Mouse (Mus musculus) brain, embryonic 18.5 days (tissue): ENCODE measurements around the gene Pnrc2.
A peak's percentile ranks its signal among the peaks of the same experiment; 100 is the strongest.

Experiments
- DNase-seq: peaks from one replicate; pipeline ENCODE4 v3.0.0-alpha.2; 2012; ENCODE audit warnings: low read depth, low spot score

The Pnrc2 gene

DNA sequence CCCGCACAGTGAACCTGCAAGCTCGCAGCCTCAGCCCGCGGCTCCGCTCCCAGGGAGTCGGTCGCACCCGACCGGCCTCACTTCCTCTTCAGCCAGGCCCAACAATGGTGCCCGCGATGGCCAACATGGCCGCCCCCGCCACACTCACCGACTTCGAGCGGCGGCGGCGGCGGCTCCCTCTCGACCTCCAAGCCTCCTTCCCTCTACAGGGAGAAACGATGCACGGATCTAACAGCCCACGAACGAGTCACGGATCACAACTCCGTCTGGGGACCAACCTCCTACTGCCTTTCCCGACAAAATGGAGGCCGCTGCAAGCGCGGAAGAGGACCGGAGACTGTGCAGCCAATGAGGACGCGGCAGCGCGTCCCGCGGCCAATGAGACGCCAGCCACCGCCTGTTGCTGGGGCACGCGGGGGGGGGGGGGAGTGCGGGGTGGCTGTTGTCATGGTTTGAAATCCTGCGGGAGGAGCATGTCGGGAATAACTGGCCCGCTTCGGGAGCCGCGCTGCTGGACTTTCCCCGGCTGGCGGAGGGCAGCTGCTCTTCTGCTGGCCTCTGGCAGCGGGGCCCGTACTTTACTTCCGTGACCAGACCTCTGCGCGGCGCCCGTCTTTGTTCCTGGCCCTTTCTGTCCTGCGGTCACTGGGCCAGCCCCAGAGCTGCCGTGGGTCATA, at the start of gene Pnrc2:
TSS of gene Pnrc2 (minus strand) at position 325 of the 677 bp plus-strand sequence.
- DNase-seq, result peak; percentile 89

DNA sequence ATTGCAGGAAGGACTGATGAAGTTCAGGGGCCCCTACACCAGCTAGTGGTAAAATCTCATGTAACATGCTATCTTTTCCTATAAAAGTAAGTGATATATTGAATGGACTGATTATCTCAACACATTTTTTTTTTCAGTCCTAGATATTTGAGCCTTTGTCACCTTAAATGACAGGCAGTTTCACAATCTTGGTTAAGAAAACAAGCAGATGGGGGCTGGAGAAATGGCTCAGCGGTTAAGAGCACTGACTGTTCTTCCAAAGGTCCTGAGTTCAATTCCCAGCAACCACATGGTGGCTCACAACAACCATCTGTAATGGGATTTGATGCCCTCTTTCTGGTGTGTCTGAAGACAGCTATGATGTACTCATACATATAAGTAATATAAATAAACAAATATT, 48.5 kb upstream of the Pnrc2 start:
- DNase-seq, result no peak

- DNase-seq, result no peak
Observed at GRCm38 (mm10) chr4:135921257-135922120, 47.8 kb upstream of the Pnrc2 start.

GRCm38 (mm10) chr4:135920304-135921241, 46.9 kb upstream of the Pnrc2 start, which contains the start of gene Fuca1:
TSS of gene Fuca1 (plus strand) at chr4:135920735.
- DNase-seq, result peak; percentile 92

- DNase-seq, result no peak
Observed at GRCm38 (mm10) chr4:135919280-135919639, 45.6 kb upstream of the Pnrc2 start.

GRCm38 (mm10) chr4:135918635-135919279, 45.1 kb upstream of the Pnrc2 start:
- DNase-seq, result no peak

GRCm38 (mm10) chr4:135913433-135913832, 39.8 kb upstream of the Pnrc2 start:
- DNase-seq, result no peak

GRCm38 (mm10) chr4:135912835-135913234, 39.2 kb upstream of the Pnrc2 start:
- DNase-seq, result no peak

GRCm38 (mm10) chr4:135912164-135912563, 38.5 kb upstream of the Pnrc2 start:
- no peak for DNase-seq

DNA sequence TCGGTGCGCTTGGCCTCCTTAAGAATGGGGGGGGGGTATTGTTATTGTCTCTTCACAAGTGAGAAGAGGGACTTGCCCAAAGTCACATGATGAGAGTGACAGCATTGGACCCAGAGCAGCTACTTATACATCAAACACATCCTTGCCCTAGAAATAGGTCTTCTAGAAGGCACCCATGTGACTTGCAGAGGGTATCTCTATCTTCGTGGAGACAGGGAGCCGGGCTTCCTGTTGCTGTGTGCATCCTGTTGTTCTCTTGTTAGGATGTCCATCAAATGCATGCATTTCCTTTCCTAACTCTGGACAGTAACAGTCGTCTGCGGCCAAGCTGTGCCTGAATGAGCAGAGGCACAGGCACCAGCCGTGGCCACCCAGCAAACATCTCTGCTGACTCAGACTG, 37.9 kb upstream of the Pnrc2 start:
- DNase-seq, result no peak

DNA sequence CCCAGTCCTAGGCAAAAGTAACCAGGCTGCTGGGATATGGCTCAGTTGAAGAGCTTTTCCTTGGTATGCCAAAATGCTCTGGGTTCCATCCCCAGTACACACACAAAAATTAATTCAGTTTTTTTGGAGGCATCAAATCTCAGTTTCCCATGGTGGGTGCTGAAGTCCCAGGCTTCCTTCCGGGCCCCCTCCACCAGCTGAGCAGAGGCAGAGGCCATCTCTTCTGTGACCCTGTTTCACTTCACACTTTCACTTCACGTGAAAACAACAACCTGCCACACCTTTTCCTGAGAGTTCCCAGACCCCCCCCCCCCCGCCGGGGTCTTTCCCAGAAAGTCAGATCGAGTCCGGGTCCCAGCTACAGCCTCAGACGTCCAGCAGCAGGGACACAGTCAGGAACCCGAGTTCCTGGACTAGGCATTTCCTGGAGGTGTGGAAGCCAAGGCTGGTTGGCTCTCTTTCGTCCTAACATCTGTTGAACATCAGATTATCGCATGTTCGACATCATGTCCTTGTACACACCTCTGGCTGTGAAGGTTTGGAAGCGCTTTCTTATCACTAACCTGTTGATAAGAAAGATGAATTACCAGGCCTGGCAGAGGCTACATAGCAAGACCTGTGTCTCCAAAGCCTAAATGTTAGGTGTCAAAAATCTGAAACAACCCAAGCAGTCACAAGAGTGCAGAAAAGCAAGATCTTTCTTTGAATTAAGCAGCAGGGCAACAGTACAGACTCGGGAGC, 35.8 kb upstream of the Pnrc2 start:
- no peak for DNase-seq

GRCm38 (mm10) chr4:135906633-135907032, 33.0 kb upstream of the Pnrc2 start:
- no peak for DNase-seq

GRCm38 (mm10) chr4:135904810-135905209, 31.2 kb upstream of the Pnrc2 start:
- DNase-seq, result no peak

- DNase-seq, result no peak
Observed at GRCm38 (mm10) chr4:135902606-135903242, 29.1 kb upstream of the Pnrc2 start.

DNA sequence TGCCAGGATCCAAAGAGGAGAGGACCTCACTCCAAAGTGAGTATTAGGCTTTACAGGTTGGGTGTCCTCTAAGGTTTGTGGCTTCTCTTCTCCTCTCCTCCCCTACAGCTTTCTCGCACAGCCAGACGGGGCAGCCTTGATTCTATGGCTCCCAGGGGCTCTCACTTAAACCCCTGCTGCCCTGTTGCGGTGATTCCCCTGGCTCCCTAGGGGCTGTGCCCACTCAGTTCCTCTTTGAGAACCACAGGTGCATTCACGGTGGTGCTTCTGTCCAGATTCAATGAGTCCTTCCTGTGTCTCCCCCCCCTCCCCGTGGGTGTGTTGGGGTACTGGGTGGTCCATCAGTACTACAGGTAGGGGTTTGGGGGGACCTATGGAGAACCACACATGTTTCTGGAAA, 26.4 kb upstream of the Pnrc2 start:
- no peak for DNase-seq

- DNase-seq, result no peak
Observed at GRCm38 (mm10) chr4:135899050-135899448, 25.4 kb upstream of the Pnrc2 start.

DNA sequence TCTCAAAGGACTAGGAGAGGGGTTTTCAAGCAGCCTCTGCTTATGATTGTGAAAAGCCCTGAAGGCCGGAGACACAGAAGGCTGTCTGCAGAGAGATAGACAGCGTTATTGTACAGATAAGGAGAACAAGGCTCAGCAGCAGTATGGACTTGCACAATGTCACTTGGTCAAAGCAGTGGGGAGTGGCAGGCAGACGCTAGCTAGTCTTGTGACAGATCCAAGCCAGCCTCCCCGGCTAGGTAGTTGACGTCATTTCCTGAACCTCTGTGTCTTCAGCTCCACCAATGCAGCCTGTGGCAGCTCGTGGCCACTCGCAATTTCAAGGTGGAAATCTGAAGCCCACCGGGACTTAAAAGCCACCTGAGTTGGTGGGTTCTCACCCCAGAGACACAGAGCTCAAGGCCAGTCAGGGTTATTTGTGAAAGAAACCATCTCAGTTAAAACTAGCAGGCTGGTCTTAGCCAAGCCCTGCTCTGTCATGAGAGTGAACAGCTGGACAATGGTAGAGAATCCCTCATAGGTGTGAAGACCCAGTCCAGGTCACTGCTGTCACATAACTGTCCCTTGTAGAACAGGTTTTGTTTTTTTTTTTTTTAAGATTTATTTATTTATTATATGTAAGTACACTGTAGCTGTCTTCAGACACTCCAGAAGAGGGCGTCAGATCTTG, 24.9 kb upstream of the Pnrc2 start:
- DNase-seq, result no peak

DNA sequence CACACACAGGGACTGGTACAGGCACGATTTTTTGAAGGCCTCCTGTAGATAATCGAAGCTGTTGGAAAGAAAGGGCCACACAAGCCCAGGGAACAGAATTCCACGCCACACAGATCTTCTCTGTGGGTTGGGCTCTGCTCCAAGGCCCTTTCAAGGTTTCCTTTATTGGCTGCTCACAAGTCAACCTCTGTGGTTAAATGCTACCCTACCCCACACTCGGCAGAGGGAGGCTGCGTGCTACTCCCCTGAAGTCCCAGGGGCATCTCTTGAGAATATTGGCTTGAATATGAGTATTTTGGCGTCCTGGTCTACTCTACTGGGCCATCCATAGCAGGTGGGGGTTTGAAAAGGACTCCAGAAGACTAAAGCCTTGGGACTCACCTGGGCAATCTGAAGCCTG, 22.5 kb upstream of the Pnrc2 start:
- DNase-seq, result no peak

DNA sequence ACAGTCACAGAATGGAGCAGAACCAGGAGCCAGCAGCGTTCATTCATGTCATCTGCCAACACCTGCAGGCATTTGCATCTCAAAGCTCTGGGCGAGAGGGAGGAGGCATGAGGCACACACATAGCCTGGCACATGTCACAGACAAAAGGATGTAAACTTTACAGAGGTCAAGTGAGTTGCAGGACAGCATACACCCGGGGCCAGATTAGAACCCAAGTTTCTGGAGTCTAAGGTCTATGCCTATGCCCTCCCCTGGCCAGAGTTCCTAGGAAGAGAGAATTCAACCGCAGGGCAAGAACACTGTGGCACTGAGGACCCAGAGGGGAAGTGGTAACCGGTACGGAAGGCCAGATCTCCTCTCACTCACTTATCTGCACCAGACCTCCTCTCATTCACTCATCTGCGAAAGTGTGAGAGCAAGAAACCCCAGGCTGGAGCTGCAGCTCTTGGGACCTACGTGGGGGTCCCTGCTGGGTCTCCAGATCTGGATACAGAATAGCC, 21.5 kb upstream of the Pnrc2 start, which contains the start of gene Cnr2:
TSS of gene Cnr2 (plus strand) at position 324 of the 501 bp plus-strand sequence.
- no peak for DNase-seq
